Mouse (Mus musculus) layer of hippocampus, adult 9-11 months (tissue): ENCODE data around the gene Eef1e1.
"Not testable (repeated sequence)": the region's sequence is repeated elsewhere in the genome, so short reads cannot be mapped to it uniquely, and the experiment has no call there.

Experiments used
- DNase-seq: peaks from one replicate; pipeline ENCODE4 v3.0.0; 2022

Gene Eef1e1

GRCm38 (mm10) chr13:38624292-38624902 lies 34.5 kb downstream of the Eef1e1 start:
- no peak for DNase-seq

GRCm38 (mm10) chr13:38623296-38623695 lies 35.6 kb downstream of the Eef1e1 start:
- DNase-seq = no peak

GRCm38 (mm10) chr13:38618001-38618630 lies 40.7 kb downstream of the Eef1e1 start:
- not testable (repeated sequence) for DNase-seq

GRCm38 (mm10) chr13:38616887-38617286 lies 42.0 kb downstream of the Eef1e1 start:
- no peak for DNase-seq

- DNase-seq = no peak
Measured at GRCm38 (mm10) chr13:38615656-38616055, 43.2 kb downstream of the Eef1e1 start.

GRCm38 (mm10) chr13:38614298-38614697 lies 44.6 kb downstream of the Eef1e1 start:
- DNase-seq = no peak

GRCm38 (mm10) chr13:38613583-38613982 lies 45.3 kb downstream of the Eef1e1 start:
- no peak for DNase-seq

- DNase-seq = no peak
Measured at GRCm38 (mm10) chr13:38612608-38613007, 46.2 kb downstream of the Eef1e1 start.

GRCm38 (mm10) chr13:38612179-38612578 lies 46.7 kb downstream of the Eef1e1 start:
- no peak for DNase-seq

- DNase-seq = no peak
Measured at GRCm38 (mm10) chr13:38610336-38610735, 48.5 kb downstream of the Eef1e1 start.

GRCm38 (mm10) chr13:38607130-38607529 lies 51.7 kb downstream of the Eef1e1 start:
- DNase-seq = no peak

- DNase-seq = no peak
Measured at GRCm38 (mm10) chr13:38605353-38605752, 53.5 kb downstream of the Eef1e1 start.

GRCm38 (mm10) chr13:38602966-38603365 lies 55.9 kb downstream of the Eef1e1 start:
- DNase-seq = peak; percentile 40

GRCm38 (mm10) chr13:38602243-38602832 lies 56.5 kb downstream of the Eef1e1 start:
- no peak for DNase-seq

GRCm38 (mm10) chr13:38600811-38601210 lies 58.0 kb downstream of the Eef1e1 start:
- DNase-seq = no peak

- no peak for DNase-seq
Measured at GRCm38 (mm10) chr13:38597076-38597475, 61.8 kb downstream of the Eef1e1 start.

- DNase-seq = no peak
Measured at GRCm38 (mm10) chr13:38596461-38596860, 62.4 kb downstream of the Eef1e1 start.
